Mouse (Mus musculus): ENCODE results near the gene Itga11.

Itga11 gene

GRCm38 (mm10) chr9:62758288-62758687 is 80.7 kb downstream of the Itga11 start:
- H3K4me3 ChIP-seq (replicated peaks; ENCODE audit: low read length), result no peak overlapping the region
- no peaks in the 10 kb centered on the region for H3K9me3 ChIP-seq (ENCODE audit: low read length)
- H3K27me3 ChIP-seq (ENCODE audit: insufficient read depth, low read length), result peaks cover 44% of the 10 kb centered on the region
- H3K4me1 ChIP-seq (replicated peaks; ENCODE audit: low read depth, low read length), result peaks cover 15% of the 10 kb centered on the region
- TF ChIP-seq POU5F1 (IDR thresholded peaks at IDR 0.05; ENCODE audit: borderline replicate concordance, low read length), result no peak
- no peak for TF ChIP-seq NANOG (IDR thresholded peaks at IDR 0.05; ENCODE audit: borderline replicate concordance, low read length)
- no peak for TF ChIP-seq CTCF (conservative IDR thresholded peaks at IDR 0.05; ENCODE audit: low read length)
- no peaks in the 10 kb centered on the region for H3K36me3 ChIP-seq (ENCODE audit: insufficient read depth, low read length)

- Histone ChIP-seq H3K4me3 (replicated peaks; ENCODE audit: low read length) (no peak overlapping the region), H3K9me3 (ENCODE audit: low read length) (no peaks in the 10 kb centered on the region), H3K27me3 (ENCODE audit: insufficient read depth, low read length) (peaks cover 56% of the 10 kb centered on the region), H3K4me1 (replicated peaks; ENCODE audit: low read depth, low read length) (peaks cover 20% of the 10 kb centered on the region), H3K36me3 (ENCODE audit: insufficient read depth, low read length) (no peaks in the 10 kb centered on the region)
- TF ChIP-seq NANOG (IDR thresholded peaks at IDR 0.05; ENCODE audit: borderline replicate concordance, low read length) (no peak), CTCF (conservative IDR thresholded peaks at IDR 0.05; ENCODE audit: low read length) (peak; percentile 33)
These were observed 82.0 kb downstream of the Itga11 start for GRCm38 (mm10) chr9:62759601-62760000.

- Histone ChIP-seq H3K9me3 (ENCODE audit: low read length) (no peaks in the 10 kb centered on the region), H3K4me3 (replicated peaks; ENCODE audit: low read length) (peak overlapping the region; percentile 27; the same call in 1 of the 2 replicates), H3K36me3 (ENCODE audit: insufficient read depth, low read length) (no peaks in the 10 kb centered on the region), H3K4me1 (replicated peaks; ENCODE audit: low read depth, low read length) (peaks cover 34% of the 10 kb centered on the region), H3K27me3 (ENCODE audit: insufficient read depth, low read length) (peaks cover 82% of the 10 kb centered on the region)
- TF ChIP-seq CTCF (conservative IDR thresholded peaks at IDR 0.05; ENCODE audit: low read length), result no peak
- TF ChIP-seq POU5F1 (IDR thresholded peaks at IDR 0.05; ENCODE audit: borderline replicate concordance, low read length), result no peak
- no peak for TF ChIP-seq NANOG (IDR thresholded peaks at IDR 0.05; ENCODE audit: borderline replicate concordance, low read length)
These were observed 85.9 kb downstream of the Itga11 start for GRCm38 (mm10) chr9:62763478-62763877.

- Histone ChIP-seq H3K36me3 (ENCODE audit: insufficient read depth, low read length) (no peaks in the 10 kb centered on the region), H3K4me3 (replicated peaks; ENCODE audit: low read length) (no peak overlapping the region), H3K9me3 (ENCODE audit: low read length) (no peaks in the 10 kb centered on the region), H3K27me3 (ENCODE audit: insufficient read depth, low read length) (peaks cover 80% of the 10 kb centered on the region), H3K4me1 (replicated peaks; ENCODE audit: low read depth, low read length) (peaks cover 38% of the 10 kb centered on the region)
- TF ChIP-seq CTCF (conservative IDR thresholded peaks at IDR 0.05; ENCODE audit: low read length), result no peak
- TF ChIP-seq POU5F1 (IDR thresholded peaks at IDR 0.05; ENCODE audit: borderline replicate concordance, low read length), result no peak
- TF ChIP-seq NANOG (IDR thresholded peaks at IDR 0.05; ENCODE audit: borderline replicate concordance, low read length), result no peak
These were observed 87.7 kb downstream of the Itga11 start for GRCm38 (mm10) chr9:62765346-62765745.

GRCm38 (mm10) chr9:62767464-62767863 is 89.8 kb downstream of the Itga11 start:
- H3K36me3 ChIP-seq (ENCODE audit: insufficient read depth, low read length), result no peaks in the 10 kb centered on the region

GRCm38 (mm10) chr9:62768361-62768760 is 90.7 kb downstream of the Itga11 start:
- H3K4me3 ChIP-seq (replicated peaks; ENCODE audit: low read length), result no peak overlapping the region
- TF ChIP-seq POU5F1 (IDR thresholded peaks at IDR 0.05; ENCODE audit: borderline replicate concordance, low read length), result no peak
- no peak for TF ChIP-seq CTCF (conservative IDR thresholded peaks at IDR 0.05; ENCODE audit: low read length)
- TF ChIP-seq NANOG (IDR thresholded peaks at IDR 0.05; ENCODE audit: borderline replicate concordance, low read length), result no peak
- H3K27me3 ChIP-seq (ENCODE audit: insufficient read depth, low read length), result peaks cover 56% of the 10 kb centered on the region
- no peaks in the 10 kb centered on the region for H3K36me3 ChIP-seq (ENCODE audit: insufficient read depth, low read length)
- peaks cover 26% of the 10 kb centered on the region for H3K4me1 ChIP-seq (replicated peaks; ENCODE audit: low read depth, low read length)
- H3K9me3 ChIP-seq (ENCODE audit: low read length), result no peaks in the 10 kb centered on the region

More at GRCm38 (mm10) chr9:62767464-62767863, 89.8 kb downstream of the Itga11 start:
- peak overlapping the region; percentile 32; the same call in 1 of the 2 replicates for H3K4me3 ChIP-seq (replicated peaks; ENCODE audit: low read length)
- H3K27me3 ChIP-seq (ENCODE audit: insufficient read depth, low read length), result peaks cover 65% of the 10 kb centered on the region
- peaks cover 32% of the 10 kb centered on the region for H3K4me1 ChIP-seq (replicated peaks; ENCODE audit: low read depth, low read length)
- TF ChIP-seq POU5F1 (IDR thresholded peaks at IDR 0.05; ENCODE audit: borderline replicate concordance, low read length) (no peak), CTCF (conservative IDR thresholded peaks at IDR 0.05; ENCODE audit: low read length) (no peak), NANOG (IDR thresholded peaks at IDR 0.05; ENCODE audit: borderline replicate concordance, low read length) (no peak)
- no peaks in the 10 kb centered on the region for H3K9me3 ChIP-seq (ENCODE audit: low read length)

- H3K9me3 ChIP-seq (ENCODE audit: low read length), result no peaks in the 10 kb centered on the region
- H3K27me3 ChIP-seq (ENCODE audit: insufficient read depth, low read length), result peaks cover 21% of the 10 kb centered on the region
- H3K4me1 ChIP-seq (replicated peaks; ENCODE audit: low read depth, low read length), result peaks cover 29% of the 10 kb centered on the region
- TF ChIP-seq CTCF (conservative IDR thresholded peaks at IDR 0.05; ENCODE audit: low read length) (no peak), NANOG (IDR thresholded peaks at IDR 0.05; ENCODE audit: borderline replicate concordance, low read length) (no peak), POU5F1 (IDR thresholded peaks at IDR 0.05; ENCODE audit: borderline replicate concordance, low read length) (no peak)
- H3K36me3 ChIP-seq (ENCODE audit: insufficient read depth, low read length), result no peaks in the 10 kb centered on the region
- H3K4me3 ChIP-seq (replicated peaks; ENCODE audit: low read length), result no peak overlapping the region
These were observed 95.1 kb downstream of the Itga11 start for GRCm38 (mm10) chr9:62772746-62773145.

GRCm38 (mm10) chr9:62775464-62775863 is 97.8 kb downstream of the Itga11 start:
- Histone ChIP-seq H3K27me3 (ENCODE audit: insufficient read depth, low read length) (peaks cover 7% of the 10 kb centered on the region; the same call in 1 of the 2 replicates), H3K4me1 (replicated peaks; ENCODE audit: low read depth, low read length) (peaks cover 28% of the 10 kb centered on the region), H3K4me3 (replicated peaks; ENCODE audit: low read length) (no peak overlapping the region), H3K9me3 (ENCODE audit: low read length) (no peaks in the 10 kb centered on the region), H3K36me3 (ENCODE audit: insufficient read depth, low read length) (no peaks in the 10 kb centered on the region)
- TF ChIP-seq NANOG (IDR thresholded peaks at IDR 0.05; ENCODE audit: borderline replicate concordance, low read length) (no peak), POU5F1 (IDR thresholded peaks at IDR 0.05; ENCODE audit: borderline replicate concordance, low read length) (no peak), CTCF (conservative IDR thresholded peaks at IDR 0.05; ENCODE audit: low read length) (no peak)

- TF ChIP-seq NANOG (IDR thresholded peaks at IDR 0.05; ENCODE audit: borderline replicate concordance, low read length) (no peak), CTCF (conservative IDR thresholded peaks at IDR 0.05; ENCODE audit: low read length) (peak; percentile 90)
- H3K4me1 ChIP-seq (replicated peaks; ENCODE audit: low read depth, low read length), result peaks cover 36% of the 10 kb centered on the region
- H3K4me3 ChIP-seq (replicated peaks; ENCODE audit: low read length), result no peak overlapping the region
- H3K36me3 ChIP-seq (ENCODE audit: insufficient read depth, low read length), result no peaks in the 10 kb centered on the region
- H3K27me3 ChIP-seq (ENCODE audit: insufficient read depth, low read length), result no peaks in the 10 kb centered on the region
- no peaks in the 10 kb centered on the region for H3K9me3 ChIP-seq (ENCODE audit: low read length)
These were observed 99.8 kb downstream of the Itga11 start for GRCm38 (mm10) chr9:62777461-62777860.

All from E14TG2a.4 (cell line).